Mouse (Mus musculus) midbrain, embryonic 14.5 days (tissue): ENCODE data around the gene Pcbp2. TPM values are rescaled to one million over a fixed set of nuclear protein-coding genes. Genes with fewer than 3 reads are reported as not detected.

Source experiments
- ATAC-seq: fragments of 200-750 bp; cut with Nextera tagmentation; 2 replicates; pipeline ENCODE4 v1.8.0; 2017; ENCODE audit warnings: moderate number of reproducible peaks, moderate library complexity; ENCODE audit not compliant: low FRiP score, low TSS enrichment
- DNase-seq: peaks from one replicate; pipeline ENCODE4 v3.0.0-alpha.2; 2015
- H3K27ac ChIP-seq: fragments of 300-500 bp; sonication (generic); replicated peaks from 2 replicates; pipeline ENCODE4 v1.5.1; 2014; ENCODE audit warnings: mild to moderate bottlenecking, low read depth, low read length, moderate library complexity
- H3K27me3 ChIP-seq: fragments of 300-500 bp; sonication (generic); 2 replicates; pipeline ENCODE4 v1.6.1; 2014; ENCODE audit warnings: low read length, control low read depth, mixed read lengths; ENCODE audit not compliant: control insufficient read depth, insufficient read depth
- H3K36me3 ChIP-seq: fragments of 300-500 bp; sonication (generic); 2 replicates; pipeline ENCODE4 v1.6.1; 2014; ENCODE audit warnings: low read length, control low read depth; ENCODE audit not compliant: control insufficient read depth, insufficient read depth
- H3K4me1 ChIP-seq: fragments of 300-500 bp; sonication (generic); 2 replicates; pipeline ENCODE4 v1.6.1; 2014; ENCODE audit warnings: mild to moderate bottlenecking, antibody characterized with exemption, low read length, control low read depth; ENCODE audit not compliant: control insufficient read depth, insufficient read depth
- H3K4me2 ChIP-seq: fragments of 300-500 bp; sonication (generic); 2 replicates; pipeline ENCODE4 v1.6.1; 2014; ENCODE audit warnings: mild to moderate bottlenecking, low read length, moderate library complexity
- H3K4me3 ChIP-seq: fragments of 300-500 bp; sonication (generic); replicated peaks from 2 replicates; pipeline ENCODE4 v1.5.1; 2014; ENCODE audit warnings: low read depth, low read length
- H3K9ac ChIP-seq: fragments of 300-500 bp; sonication (generic); replicated peaks from 2 replicates; pipeline ENCODE4 v1.6.1; 2014; ENCODE audit warnings: mild to moderate bottlenecking, low read length, moderate library complexity
- H3K9me3 ChIP-seq: fragments of 300-500 bp; sonication (generic); 2 replicates; pipeline ENCODE4 v1.6.1; 2016; ENCODE audit warnings: low read length, control low read depth, mixed read lengths; ENCODE audit not compliant: control insufficient read depth
- WGBS: fragments of 180-500 bp; shearing (Covaris S2); extraction: QIAGEN DNeasy Blood & Tissue Kit; methylation state at CpG from one replicate; pipeline ENCODE4 v1.1.7; 2014; 5-methylcytosine and 5-hydroxymethylcytosine counted together
- polyA plus RNA-seq: library from polyadenylated mRNA; unstranded; fragments of >200 nt; fragmentation: Nextera tagmentation; extraction: Ambion mirVana; gene quantifications from 2 replicates; pipeline ENCODE4 v1.2.1, GENCODE M21; 2014

Pcbp2 gene
- polyA plus RNA-seq, 1 experiment from 2014 or later = 187 TPM

DNA sequence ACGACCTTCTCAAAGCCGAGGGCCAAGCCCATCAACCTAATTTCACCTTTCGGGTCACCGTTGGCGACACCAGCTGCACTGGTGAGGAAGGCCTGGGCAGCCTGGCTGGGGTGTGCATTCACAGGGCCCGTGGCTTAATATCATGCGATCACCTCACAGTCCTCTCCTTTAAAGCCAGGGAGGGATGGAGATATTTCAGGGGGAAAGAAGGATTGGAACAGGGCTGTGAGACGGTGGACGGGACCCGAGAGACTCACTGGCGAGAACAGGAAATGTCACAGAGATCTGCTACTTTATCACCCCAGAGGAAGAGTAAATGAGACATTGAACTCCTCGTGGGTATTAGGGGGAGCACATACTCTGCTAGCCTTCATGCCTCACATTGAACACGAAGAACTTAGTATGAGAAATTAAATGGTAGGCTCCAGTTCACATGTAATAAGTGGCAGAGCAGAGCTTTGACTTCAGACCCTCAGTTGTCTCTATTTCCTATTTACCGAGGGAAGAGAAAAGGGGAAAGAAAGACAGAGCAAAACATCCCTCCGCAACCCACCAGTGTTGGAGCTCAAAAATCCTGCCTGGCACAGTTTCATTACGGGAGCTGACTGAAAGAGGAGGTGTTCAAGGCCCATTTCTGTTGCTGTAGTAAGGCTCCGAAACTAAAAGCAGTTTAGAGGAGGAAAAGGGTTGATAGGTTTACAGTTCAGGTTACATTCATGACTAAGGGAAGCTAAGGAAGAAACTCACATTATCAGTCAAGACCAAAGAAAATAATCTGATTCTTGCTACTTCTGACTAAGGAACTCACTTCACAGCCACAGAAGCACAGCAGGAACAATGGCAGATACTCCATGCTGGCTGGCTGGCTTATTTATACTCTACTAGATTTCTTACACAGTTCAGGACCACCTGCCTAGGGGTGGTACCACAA, 49.1 kb downstream of the Pcbp2 start:
- 71% methylated on average over 17 of the region's 17 CpGs for WGBS
- ATAC-seq (no peak), DNase-seq (no peak)
- no peaks in the 10 kb centered on the region for H3K27me3 ChIP-seq
- peaks cover 25% of the 10 kb centered on the region for H3K36me3 ChIP-seq
- peak overlapping the region; percentile 69 for H3K4me3 ChIP-seq
- peak overlapping the region; percentile 65 for H3K4me2 ChIP-seq
- no peaks in the 10 kb centered on the region for H3K9me3 ChIP-seq
- H3K4me1 ChIP-seq = peaks cover 25% of the 10 kb centered on the region
- H3K27ac ChIP-seq = peak overlapping the region; percentile 99
- peak overlapping the region; percentile 86 for H3K9ac ChIP-seq

DNA sequence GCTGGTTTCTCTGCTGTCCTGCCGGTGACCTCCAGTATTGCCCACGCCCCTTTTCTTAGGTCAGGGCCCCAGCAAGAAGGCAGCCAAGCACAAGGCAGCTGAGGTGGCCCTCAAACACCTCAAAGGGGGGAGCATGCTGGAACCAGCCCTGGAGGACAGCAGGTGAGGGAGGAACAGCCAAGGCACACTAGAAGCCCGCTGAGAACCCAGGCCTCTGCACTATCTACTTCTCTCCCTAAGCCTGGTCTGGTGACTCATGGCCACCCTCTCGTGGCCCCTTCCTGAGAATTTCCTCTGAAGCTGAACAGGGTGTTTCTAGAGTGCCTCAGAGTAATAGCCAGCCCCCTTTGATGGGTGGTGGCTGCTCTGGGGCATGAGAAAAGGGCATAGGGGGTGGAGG, 50.1 kb downstream of the Pcbp2 start:
- Histone ChIP-seq H3K4me2 (no peak overlapping the region), H3K9ac (no peak overlapping the region), H3K36me3 (peaks cover 26% of the 10 kb centered on the region), H3K27me3 (no peaks in the 10 kb centered on the region), H3K9me3 (no peaks in the 10 kb centered on the region), H3K27ac (no peak overlapping the region), H3K4me3 (no peak overlapping the region), H3K4me1 (peaks cover 16% of the 10 kb centered on the region)
- no peak for ATAC-seq
- 87% methylated on average over 4 of the region's 4 CpGs for WGBS
- DNase-seq = no peak

DNA sequence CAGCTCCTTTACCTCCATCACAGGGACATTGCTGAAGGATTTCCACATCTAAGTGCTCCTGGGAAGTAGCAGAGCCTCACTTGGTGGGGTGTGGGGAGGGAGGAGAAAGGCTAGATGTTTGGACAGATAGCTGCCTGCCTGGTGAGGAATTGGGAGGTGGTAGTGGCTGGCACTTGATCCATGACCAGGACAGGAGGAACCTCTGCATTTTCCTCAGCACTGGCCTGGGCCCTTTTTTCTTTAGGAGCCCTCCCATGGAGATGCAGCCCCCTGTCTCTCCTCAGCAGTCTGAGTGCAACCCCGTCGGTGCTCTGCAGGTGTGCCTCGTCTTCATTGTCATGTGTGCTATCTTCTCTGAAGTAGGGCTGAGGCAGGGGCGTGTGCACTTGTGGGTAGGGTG, 51.1 kb downstream of the Pcbp2 start:
- Histone ChIP-seq H3K4me2 (no peak overlapping the region), H3K27me3 (no peaks in the 10 kb centered on the region), H3K36me3 (peaks cover 26% of the 10 kb centered on the region), H3K9ac (no peak overlapping the region), H3K4me1 (peaks cover 8% of the 10 kb centered on the region), H3K4me3 (no peak overlapping the region), H3K9me3 (no peaks in the 10 kb centered on the region), H3K27ac (no peak overlapping the region)
- no peak for ATAC-seq
- DNase-seq = no peak
- WGBS = 81% methylated on average over 4 of the region's 4 CpGs

DNA sequence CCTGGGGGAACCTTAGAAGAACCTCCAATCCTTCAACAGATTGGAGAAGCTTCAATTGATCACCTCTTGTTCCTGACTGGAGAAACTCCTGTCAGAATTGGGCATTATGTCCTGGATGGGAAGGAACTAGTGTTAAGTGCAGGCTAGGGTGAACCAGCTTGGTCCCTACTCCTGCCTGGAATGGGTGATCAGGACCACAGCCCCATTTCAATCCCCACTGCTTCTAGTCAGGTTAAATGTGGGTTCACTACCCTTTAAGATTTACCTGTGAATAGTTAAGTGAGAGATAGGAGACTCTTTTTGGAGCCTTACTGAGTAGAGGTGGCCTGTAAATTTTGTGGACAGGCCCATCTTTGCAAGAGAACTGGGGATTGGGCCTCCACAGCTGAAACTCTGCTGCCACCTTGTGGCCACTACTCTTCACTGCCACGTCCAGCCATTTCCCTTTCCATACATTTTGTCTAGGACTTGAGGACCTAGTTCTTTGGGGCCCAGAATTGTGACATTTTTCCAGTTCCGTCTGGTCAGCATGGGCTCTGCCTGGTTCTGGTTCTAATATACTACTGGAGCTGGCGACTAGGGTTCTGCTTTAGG, 54.6 kb downstream of the Pcbp2 start, which contains the start of gene Npff:
Gene Npff (minus strand): TSS at position 51 of the 594 bp plus-strand sequence.
- Histone ChIP-seq H3K9ac (no peak within 1 kb of the TSS), H3K4me2 (no peak within 1 kb of the TSS), H3K36me3 (peaks cover 50% of the 10 kb centered on the region), H3K27me3 (no peaks in the 10 kb centered on the region), H3K27ac (no peak within 1 kb of the TSS; the same call in 1 of the 2 replicates), H3K4me3 (no peak within 1 kb of the TSS), H3K9me3 (no peaks in the 10 kb centered on the region), H3K4me1 (no peaks in the 10 kb centered on the region)
- 6% methylated on average over 3 of the region's 3 CpGs for WGBS
- ATAC-seq (peak; percentile 34; the same call in 1 of the 2 replicates), DNase-seq (peak; percentile 90)

DNA sequence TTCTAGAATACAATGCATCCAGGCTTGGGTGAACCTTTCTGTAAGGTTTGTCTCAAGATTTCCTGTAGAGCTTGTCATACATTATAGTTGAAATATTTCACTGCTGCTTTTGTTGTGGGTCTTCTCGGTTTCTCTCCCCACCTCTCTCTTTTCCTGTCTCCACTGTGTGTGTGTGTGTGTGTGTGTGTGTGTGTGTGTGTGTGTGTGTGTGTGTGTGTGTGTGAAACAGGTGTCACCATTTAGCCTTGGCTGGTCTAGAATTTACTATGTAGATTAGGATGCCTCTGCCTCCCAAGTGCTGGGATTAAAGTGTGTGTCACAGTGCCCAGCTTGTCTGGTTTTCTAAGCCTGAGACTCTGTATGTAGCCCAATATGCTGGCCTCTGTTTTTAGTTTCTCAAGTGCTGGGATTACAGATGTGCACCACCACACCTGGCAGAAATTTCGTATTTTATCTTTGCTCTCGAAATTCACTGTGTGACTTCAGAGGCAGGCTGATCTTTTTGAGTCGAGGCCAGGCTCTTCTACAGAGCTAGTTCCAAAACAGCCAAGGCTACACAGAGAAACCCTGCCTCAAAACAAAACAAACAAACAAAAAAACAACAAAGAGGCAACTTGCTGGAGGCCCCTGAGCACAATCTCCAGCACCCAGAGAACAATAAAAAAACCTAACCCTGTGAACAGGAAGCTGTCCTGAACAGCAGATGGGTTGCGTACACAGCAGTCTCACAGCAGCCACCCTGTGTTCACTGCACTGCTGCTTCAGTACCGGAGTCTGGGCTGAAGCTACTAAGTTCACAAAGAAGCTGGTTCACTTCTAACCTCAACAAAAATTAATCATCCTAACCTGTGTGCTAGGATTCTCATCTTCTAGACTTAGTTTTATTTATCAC, 56.0 kb downstream of the Pcbp2 start:
- Histone ChIP-seq H3K27ac (no peak overlapping the region), H3K4me1 (no peaks in the 10 kb centered on the region), H3K4me2 (no peak overlapping the region), H3K9me3 (no peaks in the 10 kb centered on the region), H3K27me3 (no peaks in the 10 kb centered on the region), H3K4me3 (no peak overlapping the region), H3K36me3 (peaks cover 55% of the 10 kb centered on the region), H3K9ac (no peak overlapping the region)
- 90% methylated on average over 6 of the region's 6 CpGs for WGBS
- ATAC-seq (no peak), DNase-seq (no peak)

DNA sequence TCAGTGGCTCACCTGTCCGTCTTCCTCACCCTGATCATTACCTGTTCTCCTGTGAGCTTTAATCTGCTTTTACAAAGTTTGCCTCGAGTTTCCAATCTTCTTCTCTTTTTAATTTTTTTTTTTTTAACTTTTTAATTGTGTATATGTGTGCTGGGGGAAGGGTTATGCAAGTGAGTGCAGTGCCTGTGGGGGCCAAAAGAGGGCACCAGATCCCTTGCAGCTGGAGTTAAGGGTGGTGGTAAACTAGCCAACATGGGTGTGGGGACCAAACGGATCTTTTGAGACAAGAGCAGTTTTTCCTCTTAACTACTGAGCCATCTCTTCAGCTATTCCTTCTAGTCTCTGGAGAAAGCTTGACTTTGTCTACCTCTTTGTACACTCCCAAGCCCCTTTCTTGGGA, 57.6 kb downstream of the Pcbp2 start:
- 73% methylated on average over 3 of the region's 3 CpGs for WGBS
- DNase-seq = no peak

DNA sequence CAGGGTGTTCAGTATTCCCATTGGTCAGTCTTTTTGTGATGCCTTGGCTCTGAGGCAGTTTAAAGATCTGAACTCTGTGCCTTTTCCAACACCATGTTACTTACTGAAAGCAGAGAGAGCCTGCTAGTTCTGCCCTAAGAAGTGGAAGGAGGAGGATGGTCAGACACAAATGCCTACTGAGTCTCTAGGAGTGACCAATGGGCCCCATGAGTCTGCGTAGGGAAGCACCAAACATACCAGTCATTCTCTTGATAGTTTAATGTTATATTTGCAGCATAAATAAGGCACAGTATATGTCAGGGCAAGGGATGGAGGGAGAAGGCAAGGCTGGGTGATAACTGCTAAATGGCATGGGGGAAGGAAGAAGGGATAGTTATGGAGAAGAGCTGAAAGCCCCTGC, 58.1 kb downstream of the Pcbp2 start:
- no peaks in the 10 kb centered on the region for H3K27me3 ChIP-seq
- ATAC-seq = no peak
- WGBS = 90% methylated on average over 1 of the region's 1 CpGs
- H3K9ac ChIP-seq = no peak overlapping the region
- no peak for DNase-seq
- no peak overlapping the region for H3K4me2 ChIP-seq
- no peak overlapping the region for H3K4me3 ChIP-seq
- no peak overlapping the region for H3K27ac ChIP-seq
- H3K36me3 ChIP-seq = peaks cover 61% of the 10 kb centered on the region
- no peaks in the 10 kb centered on the region for H3K4me1 ChIP-seq
- H3K9me3 ChIP-seq = no peaks in the 10 kb centered on the region

More for the DNA sequence above, 57.6 kb downstream of the Pcbp2 start:
- Histone ChIP-seq H3K4me1 (no peaks in the 10 kb centered on the region), H3K27ac (no peak overlapping the region), H3K4me2 (no peak overlapping the region), H3K4me3 (no peak overlapping the region), H3K9me3 (no peaks in the 10 kb centered on the region), H3K36me3 (peaks cover 57% of the 10 kb centered on the region), H3K9ac (no peak overlapping the region), H3K27me3 (no peaks in the 10 kb centered on the region)
- no peak for ATAC-seq

DNA sequence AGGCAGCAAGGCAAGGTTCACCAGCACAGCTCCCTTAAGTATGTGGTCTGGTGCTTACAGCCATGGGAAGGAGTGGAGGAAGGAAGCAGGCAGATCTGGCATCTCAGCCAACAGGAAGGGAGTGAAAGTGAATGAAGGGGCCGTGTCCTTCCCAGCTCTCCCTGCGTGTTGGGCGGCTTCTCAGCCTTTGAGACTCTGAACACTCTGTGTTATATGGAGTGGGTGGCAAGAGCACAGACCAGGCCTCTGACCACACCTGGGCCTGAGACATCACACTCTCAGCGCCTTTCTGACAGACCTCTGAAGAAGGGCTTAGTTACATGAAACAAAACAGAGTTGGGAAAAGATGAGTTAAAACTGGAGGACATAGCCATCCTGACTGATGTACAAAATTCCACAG, 60.2 kb downstream of the Pcbp2 start:
- no peaks in the 10 kb centered on the region for H3K9me3 ChIP-seq
- 84% methylated on average over 4 of the region's 4 CpGs for WGBS
- no peak overlapping the region for H3K9ac ChIP-seq
- peaks cover 63% of the 10 kb centered on the region for H3K36me3 ChIP-seq
- DNase-seq (no peak), ATAC-seq (no peak)
- no peak overlapping the region for H3K4me3 ChIP-seq
- H3K27ac ChIP-seq = no peak overlapping the region
- no peaks in the 10 kb centered on the region for H3K4me1 ChIP-seq
- no peaks in the 10 kb centered on the region for H3K27me3 ChIP-seq
- H3K4me2 ChIP-seq = no peak overlapping the region
